Mouse (Mus musculus) right cerebral cortex, postnatal 36 days (tissue): Measurements from ENCODE around the gene 3110001I22Rik.

ENCODE experiments used
- DNase-seq, 2 experiments: peaks; one replicate each; pipeline ENCODE4 v3.0.0; 2022; ENCODE audit warnings: low spot score in 2 of 2, mixed read lengths in 1 of 2

Gene 3110001I22Rik

DNA sequence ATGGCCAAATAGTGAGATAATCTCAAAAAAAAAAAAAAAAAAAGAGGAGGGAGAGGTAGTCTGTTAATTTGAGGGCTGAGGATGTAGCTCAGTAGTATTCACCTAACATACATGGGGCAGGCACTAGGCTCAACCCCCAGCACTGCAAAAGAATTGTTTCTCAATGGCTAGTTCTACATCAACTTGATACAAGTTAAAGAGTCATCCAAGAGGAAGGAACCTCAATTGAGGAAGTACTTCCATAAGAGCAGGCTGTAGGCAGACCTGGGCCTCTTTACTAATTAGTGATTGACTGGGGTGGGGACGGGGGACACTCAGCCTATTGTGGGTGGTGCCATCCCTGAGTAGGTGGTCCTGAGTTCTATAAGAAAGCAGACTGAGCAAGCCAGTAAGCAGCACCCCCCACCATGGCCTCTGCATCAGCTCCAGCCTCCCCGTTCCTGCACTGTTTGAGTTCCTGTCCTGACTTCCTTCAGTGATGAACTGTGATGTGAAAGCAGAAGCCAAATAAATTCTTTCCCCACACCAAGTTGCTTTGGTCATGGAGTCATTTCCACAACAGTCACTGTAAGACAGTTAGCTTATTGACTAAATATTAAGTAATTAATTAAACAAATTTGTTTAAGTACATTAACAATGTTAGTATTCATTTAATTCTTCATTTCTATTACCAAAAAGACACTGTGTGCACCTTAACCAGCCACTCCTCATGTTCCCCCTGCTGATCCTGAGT lies 45.3 kb downstream of the 3110001I22Rik start:
- no peak for DNase-seq

DNA sequence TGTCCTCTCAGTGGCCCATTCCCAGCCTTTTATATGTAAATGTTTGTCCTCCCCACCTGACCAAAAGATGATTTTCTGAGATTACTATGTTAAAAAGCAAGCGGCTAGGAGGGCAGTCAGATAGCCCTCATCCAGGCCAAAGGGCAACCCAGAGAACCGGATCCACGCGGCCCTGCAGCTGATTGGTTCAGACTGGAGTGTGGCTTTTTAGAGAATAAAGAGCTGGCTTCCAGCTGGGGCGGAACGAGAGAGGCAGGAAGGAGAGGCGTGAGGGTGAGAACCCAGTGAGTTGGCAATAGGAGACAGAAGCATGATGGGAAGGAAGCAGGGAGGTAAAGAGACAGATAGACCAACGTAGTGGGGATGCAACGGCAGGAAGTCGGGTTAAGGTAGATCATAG lies 51.2 kb downstream of the 3110001I22Rik start:
- DNase-seq: no peak

- no peak for DNase-seq
Observed at GRCm38 (mm10) chr16:13727811-13728335, 56.1 kb downstream of the 3110001I22Rik start.
